Mouse (Mus musculus) lung, postnatal 25 days (tissue): Measurements from ENCODE around the gene Olfr1256.

Source experiments
- DNase-seq: peaks from one replicate; pipeline ENCODE4 v3.0.0; 2022; ENCODE audit warnings: low spot score

Gene Olfr1256

GRCm38 (mm10) chr2:89841455-89841854, at the start of gene Olfr1256:
Gene Olfr1256, minus strand, starts transcription at chr2:89841555.
- DNase-seq, result no peak

- DNase-seq, result no peak
Measured at GRCm38 (mm10) chr2:89878137-89878536, 36.8 kb upstream of the Olfr1256 start, which contains the start of gene Olfr1257. Gene Olfr1257, plus strand, starts transcription at chr2:89878437.

- DNase-seq, result no peak
Measured at GRCm38 (mm10) chr2:89849230-89849629, 7.9 kb upstream of the Olfr1256 start.

- no peak for DNase-seq
Measured at GRCm38 (mm10) chr2:89848105-89848504, 6.8 kb upstream of the Olfr1256 start, which contains the start of gene Olfr48. Gene Olfr48, minus strand, starts transcription at chr2:89848205.

- no peak for DNase-seq
Measured at GRCm38 (mm10) chr2:89820216-89820615, 21.1 kb downstream of the Olfr1256 start.

GRCm38 (mm10) chr2:89811751-89812150, 29.6 kb downstream of the Olfr1256 start, which contains the start of gene Olfr1255:
Gene Olfr1255, plus strand, starts transcription at chr2:89812051.
- DNase-seq, result no peak

- DNase-seq, result no peak
Measured at GRCm38 (mm10) chr2:89810751-89811150, 30.6 kb downstream of the Olfr1256 start.

- DNase-seq, result no peak
Measured at GRCm38 (mm10) chr2:89799583-89799982, 41.8 kb downstream of the Olfr1256 start.

GRCm38 (mm10) chr2:89793519-89793918, 47.8 kb downstream of the Olfr1256 start, which contains the start of gene Olfr1254:
Gene Olfr1254, minus strand, starts transcription at chr2:89793619.
- no peak for DNase-seq
